Mouse (Mus musculus) thymus, adult 18-20 months (tissue): ENCODE measurements around the gene Zfp119b.

Source experiments
- DNase-seq, 2 experiments: peaks; one replicate each; pipeline ENCODE4 v3.0.0; 2022; ENCODE audit warnings: mixed read lengths in 2 of 2

Gene Zfp119b

DNA sequence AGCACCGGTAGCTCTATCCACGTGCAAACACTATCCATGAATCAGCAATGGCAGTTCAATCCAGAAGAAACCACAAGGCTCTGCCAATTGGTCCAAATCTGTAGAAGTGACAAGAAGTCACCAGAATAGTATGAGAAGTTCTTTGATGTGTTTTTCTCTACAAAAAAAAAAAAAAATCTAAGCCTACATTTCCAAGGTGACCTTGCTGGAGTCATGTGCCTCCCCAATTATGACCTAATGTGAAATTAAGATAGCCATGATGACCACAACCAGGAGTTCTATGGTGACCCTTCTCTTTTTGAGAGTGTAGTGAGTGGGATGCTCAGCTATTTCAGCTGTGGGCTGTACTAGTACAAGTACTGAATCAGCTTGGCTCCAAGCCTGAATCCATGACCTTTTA, at the start of gene Zfp119b:
Gene Zfp119b (minus strand): TSS at position 101 of the 400 bp plus-strand sequence.
- no peak for DNase-seq

DNA sequence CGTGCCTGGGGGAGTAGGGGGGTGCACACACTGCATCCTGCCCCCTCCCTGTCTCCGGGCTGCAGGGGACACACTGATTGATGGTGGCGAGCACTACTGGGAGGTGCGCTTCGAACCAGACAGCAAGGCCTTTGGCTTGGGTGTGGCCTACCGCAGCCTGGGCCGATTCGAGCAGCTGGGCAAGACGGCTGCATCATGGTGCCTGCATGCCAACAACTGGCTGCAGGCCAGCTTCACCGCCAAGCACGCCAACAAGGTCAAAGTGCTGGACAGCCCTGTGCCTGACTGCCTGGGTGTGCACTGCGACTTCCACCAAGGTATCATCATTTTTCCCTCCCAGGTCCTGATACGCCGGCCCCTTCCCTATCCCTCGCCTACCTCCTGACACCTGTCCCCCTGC, 46.7 kb upstream of the Zfp119b start:
- no peak for DNase-seq

DNA sequence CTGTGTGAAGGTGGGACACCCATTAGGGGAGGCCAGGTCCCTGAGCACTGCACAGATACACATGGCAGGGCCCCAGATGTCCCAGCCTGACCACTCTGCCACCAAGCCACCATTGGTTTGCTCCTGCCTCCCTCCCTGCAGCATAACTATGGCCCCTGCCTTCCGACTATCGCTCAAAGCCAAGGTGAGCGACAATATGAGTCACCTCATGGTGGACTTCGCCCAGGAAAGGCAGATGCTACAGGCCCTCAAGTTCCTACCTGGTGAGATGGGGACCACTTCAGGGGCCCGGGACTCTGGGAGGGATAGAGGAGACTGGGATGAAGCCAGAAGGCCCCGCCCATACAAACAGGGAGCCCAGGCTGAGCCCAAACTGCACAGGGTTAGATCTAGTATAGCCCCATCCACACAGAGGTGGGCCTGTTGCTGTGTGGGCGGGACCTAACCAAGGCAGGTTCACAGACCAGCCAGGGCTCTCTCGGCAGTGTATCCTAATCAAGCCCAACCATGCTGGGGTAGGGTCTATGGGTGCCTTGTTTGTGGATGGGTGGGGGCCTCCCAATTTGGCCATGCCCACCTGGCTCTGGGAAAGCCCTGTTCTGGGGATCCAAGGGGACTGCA, 41.1 kb upstream of the Zfp119b start:
- DNase-seq: no peak

DNA sequence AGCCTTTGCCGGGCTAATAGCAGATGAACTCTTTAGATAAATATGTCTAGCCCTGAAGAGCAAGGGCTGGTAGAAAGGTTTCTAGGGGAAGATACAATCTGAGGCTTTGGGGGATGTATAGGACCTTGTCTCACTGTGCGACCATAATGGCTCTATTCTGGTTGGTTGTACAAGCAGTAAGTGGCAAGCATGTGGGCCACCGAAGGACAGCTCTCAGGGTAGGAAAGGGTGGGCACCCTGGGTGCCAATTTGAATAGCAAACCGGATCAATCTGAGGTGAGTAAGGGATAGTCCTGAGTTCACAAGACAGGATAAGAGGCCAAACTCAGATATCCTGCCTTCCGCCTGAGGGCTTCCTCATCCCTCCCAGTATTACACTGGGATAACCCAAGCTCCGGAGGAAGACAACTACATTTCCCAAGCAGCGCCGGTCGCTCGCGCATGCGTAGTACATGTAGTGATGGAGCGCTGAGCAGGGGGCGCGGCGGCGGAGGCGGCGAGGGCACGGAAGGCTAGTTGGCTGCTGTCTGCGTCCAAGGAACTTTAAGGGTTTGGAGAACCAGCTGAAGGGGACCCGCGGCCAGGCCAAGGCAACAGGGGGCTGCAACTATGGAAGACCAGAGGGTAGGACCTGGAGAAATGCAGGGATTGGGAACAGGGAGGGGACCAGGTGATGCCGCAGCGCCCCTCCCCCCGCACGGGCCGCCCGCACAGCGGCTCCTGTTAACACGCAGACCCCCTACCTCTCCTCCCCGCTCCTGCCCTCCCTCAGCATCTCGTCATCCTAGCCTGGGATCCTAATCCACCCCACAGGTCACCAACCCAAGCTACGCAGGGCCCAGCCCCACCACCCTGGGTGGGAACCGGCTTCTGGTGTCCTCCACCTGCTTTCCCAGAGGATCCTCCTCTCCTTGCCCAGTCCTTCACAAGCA, 37.0 kb upstream of the Zfp119b start, which contains the start of gene Fsd1:
Gene Fsd1 (plus strand): TSS at position 480 of the 932 bp plus-strand sequence.
- DNase-seq: no peak

DNA sequence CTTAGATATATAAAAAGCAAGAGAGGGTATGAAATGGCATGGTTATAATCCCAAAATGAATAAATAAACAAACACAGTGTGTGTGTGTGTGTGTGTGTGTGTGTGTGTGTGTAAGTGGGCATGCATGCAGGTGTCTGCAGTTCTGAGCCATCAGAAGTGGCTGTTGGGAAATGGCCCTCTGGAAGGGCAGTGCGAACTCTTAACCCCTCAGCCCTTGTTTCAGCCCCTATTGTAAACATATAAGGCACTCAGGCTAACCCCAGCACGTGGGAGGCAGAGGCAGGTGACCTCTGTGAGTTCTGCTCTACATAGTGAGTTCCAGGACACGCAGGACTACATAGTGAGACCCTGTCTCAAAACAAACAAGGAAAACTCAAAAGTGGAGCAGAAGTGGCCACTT, 28.0 kb upstream of the Zfp119b start:
- no peak for DNase-seq

DNA sequence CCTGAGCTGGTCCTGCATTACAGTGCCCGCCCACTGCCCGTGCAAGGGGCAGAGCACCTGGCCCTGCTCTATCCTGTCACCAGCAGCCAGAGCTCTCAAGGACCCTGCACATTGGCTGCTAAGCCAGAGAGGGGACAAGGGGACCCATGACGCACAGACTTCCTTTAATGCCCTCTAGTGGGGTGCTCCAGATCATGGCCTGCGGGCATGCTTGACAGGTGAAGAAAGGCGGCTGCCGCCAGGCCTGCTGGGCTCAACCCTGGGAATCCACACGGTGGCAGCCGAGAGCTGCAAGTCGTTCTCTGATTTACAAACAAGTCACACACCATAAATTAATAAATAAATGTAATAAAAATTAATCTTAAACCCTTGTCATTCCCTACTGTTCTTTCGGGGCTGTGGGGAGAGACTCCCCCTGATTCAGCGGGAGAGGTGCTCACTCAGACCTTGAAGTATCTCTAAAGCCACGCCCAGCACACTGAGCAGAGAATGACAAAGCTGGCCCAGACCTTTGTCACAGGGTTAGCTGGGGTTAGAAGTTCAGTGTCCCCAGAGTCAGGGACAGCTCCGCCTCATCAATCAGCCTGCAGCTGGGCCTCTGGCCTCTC, 27.1 kb upstream of the Zfp119b start:
- peak; percentile 49 to 57 for DNase-seq

DNA sequence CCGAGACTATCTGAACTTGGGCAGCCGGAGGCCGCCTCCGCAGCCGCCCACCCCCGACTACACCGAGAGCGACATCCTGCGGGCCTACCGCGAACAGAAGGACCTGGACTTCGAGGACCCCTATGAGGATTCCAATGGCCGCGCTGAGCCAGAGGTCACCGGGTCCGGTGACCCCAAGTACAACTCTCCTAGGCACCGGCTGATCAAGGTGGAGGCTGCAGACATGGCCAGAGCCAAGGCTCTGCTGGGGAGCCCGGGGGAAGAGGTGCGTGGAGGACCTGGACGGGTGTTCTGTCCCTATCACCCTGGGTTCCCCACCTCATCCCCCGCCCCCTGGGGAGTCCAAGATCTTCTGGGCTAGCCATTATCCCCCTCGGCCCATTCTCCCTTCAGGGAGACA, 22.2 kb upstream of the Zfp119b start:
- no peak for DNase-seq

DNA sequence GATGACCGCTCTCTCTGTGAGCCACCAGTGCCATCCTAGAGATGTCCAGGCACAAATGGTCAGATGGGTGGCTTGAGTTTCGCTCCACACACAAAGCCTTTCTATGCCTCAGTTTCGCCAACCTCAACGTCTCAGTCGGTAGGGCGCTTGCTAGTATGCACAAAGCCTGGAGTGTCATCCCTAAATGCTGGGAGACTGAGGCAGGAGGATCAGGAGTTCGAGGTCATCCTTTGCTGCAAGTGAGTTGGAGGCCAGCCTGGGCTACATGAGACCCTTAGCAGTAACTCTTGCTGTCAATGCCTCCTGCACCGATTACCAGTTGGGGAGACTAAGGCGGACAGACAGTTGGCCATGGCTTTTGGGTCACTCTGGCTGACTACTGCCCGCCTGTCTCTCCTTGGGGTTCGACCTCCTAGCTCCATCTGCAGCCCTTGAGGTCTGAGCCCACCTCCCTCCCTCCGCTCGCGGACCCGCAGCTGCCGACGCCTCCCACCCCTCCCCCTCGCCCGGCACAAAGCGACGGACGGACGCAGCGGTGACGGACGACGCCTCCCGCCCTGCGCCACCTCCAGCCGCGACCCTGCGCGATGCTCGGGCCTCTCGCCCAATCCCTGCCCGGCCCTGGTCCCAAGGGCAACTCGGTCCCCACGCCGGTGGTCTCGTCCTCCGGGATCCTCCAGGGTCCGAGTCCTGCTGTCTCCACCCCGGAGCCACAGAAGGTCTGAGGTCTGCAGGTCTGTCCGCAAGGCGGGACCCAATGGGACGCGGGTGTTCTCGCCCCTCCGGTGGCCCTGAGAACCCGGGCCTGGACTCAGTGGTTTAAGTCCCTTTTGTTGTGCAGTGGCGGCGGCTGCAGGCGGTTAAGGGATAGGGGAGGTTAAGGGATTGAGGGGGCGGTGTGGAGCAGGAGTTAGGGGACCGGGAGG, 20.9 kb upstream of the Zfp119b start, which contains the start of gene Shd:
Gene Shd (plus strand): TSS at position 502 of the 926 bp plus-strand sequence.
- DNase-seq: no peak

DNA sequence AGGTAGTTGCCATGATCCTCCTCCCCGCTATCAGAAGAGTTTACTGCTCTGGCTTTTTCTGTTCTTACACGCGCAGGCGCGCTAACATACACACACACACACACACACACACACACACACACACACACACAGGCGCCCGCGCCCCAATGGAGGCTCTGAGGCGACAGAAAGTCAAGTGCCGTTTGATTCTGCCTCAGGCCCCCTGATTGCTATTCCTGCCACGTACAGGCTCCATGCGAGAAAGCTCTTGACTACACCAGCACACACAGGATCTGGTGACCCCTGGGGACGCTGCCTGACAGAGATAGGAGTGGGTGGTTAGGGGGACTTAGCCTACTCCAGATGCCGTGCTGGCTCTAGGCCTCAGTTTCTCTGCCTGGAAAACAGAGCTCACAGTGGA, 20.3 kb upstream of the Zfp119b start:
- DNase-seq: no peak

DNA sequence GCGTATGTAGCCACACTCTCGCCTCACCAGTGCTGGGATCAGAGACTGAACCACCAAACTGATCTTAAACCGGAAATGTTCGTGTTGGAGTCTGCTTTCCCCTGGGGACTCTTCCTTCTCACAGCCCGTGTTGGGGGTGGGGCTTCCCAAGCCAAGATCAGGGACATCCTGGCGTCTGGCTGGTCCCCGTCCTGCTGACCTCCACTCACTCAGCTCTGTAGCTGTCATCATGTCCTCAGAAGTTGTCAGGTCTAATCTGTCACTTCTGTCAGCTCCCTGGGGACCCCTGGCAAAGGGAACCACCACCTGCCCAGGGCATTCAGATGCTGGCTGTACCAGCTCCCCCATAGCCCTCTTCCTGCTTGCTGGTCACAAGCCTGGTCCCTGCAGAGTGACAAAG, 18.9 kb upstream of the Zfp119b start:
- no peak for DNase-seq

DNA sequence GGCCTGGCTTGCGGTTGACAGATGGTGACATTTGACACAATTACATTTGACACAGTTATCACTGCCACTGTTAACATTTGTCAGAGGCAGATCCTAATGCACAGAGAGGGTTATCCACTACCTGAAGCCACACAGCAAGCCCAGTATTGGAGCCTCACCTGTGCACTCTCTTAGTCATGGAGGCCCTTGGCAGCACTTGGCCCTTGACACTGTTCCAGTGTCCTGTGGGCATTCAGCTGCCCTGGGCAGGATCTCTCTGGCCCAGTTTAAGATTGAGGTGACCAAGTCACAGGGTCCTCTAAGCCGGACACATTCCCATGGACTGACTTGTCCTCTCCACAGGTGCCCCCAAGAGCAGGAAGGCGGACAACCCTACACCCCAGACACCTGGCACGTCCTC, 17.9 kb upstream of the Zfp119b start:
- no peak for DNase-seq

DNA sequence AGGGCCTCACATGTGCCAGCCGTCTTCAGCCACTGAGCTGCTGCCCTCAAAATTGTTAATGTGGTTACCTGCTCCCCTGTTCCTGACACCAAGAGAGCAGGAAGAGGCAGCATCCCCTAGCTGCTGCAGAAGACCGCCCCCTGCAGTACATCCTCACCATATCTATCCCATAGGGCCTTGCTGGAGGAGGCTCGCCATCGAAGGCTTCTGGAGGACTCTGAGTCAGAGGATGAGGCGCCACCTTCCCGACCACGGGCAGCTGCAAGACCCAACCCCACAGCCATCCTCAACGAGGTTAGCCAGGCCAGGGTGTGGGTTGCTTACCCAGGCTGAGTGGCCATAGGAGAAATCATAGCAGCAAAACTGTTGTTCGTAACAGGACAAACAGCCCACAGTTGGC, 15.7 kb upstream of the Zfp119b start:
- DNase-seq: no peak

DNA sequence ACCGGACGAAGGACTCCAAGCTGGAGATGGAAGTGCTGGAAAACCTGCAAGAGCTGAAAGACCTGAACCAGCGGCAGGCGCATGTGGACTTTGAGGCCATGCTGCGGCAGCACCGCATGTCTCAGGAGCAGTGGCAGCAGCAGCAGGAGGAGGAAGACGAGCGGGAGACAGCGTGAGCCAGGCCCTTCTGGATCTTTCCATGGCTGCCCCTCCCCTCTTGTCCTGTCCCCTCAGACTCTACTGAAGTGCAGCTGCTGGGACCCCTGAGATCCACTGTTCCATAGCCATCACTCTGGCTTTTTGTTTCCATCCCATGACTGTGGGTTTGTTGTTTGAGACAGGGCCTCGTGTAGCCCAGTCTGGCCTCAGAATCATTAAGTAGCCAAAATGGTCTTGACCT, 15.2 kb upstream of the Zfp119b start:
- DNase-seq: no peak

DNA sequence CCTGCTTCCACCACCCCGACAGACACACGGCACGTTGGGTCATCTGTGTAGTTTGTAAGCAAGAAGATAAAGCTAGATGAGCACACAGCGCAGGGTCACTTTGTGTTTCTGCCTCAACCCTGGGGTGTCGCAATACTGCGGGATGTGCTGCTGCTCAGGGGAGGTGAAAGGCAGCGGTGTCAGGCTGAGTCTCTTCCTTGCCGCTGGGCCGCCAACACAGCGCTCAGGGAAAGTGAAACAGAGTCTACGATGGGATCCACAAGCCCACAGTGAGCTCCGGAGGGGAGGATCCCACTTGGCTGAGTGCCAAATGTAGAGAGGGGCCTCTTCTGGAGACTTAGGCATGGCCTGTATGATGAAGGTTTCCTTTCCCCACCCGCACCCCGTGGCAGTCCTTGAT, 13.9 kb upstream of the Zfp119b start:
- DNase-seq: no peak

DNA sequence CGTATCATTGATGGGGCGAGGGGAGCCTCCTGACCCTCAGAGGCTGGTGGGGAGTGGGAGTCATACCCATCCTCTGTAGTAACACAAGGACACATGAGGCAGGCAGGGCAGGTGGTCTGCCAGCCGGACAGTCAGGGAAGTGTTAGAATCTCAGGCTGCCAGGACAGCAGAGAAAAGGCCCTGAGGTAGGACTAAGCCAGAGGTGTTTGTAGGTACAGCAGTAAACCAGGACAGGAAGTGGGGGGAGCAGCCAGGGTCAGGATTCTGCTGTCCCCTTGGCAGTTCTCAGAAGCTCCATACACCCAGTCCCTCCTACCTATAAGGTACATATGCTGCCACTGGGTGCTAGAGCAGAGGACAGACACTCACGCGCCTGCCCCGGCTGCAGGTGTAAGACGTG, 12.3 kb upstream of the Zfp119b start:
- DNase-seq: no peak

DNA sequence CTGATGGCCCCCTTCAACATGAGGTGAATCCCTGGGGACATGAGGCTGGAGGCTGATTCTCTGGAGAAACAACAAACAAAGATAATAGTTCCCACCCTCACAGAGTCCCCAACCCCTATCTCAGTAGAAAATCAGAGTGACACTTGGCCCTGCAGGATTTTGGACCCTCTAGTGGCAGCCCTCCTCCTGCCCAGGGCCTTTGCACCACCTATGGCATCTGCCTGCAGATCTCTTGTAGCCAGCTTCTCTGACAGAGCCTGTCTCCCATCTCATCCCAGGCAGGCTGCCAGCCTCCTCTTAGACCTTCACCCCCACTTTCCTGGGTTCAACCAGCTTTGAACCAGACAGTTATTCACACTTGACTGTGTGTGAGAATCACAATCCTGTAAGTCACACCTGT, 11.5 kb upstream of the Zfp119b start:
- no peak for DNase-seq

DNA sequence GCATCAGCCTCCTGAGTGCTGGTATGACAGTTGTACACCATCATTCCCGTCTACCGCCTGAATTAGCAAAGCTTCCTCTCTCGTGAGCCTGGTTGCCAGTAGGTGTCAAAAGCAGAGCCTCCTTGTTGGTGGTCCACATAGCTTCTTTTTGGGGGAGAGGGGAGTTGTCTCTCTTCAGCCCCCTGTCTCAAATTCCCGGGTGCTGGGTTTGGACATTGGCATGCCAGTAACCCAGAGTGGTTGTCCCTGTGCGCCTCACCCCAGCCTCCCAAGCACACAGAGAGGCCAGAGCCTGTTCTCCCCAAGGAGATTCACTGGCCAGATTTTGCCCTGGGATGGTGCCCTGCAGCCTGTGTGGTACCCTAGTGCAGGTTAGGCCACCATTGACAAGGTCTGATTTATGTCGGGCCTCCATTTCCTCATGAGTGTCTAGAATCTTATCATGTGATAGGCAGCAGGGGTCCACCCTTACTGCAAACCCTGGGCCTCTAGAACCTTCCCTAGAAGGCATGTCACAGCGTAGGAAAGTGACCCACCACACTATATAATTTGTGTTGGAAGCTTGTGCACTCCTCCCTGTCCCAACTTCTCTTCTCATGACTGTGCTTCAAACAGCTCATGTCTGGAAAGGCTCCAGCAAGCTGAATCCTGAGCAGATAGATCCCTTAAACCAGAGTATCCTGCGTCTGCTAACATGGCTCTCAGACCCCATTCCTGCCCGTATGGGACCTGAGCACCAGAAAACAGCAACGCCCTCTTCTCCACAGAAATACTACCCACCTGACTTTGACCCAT, 10.8 kb upstream of the Zfp119b start:
- DNase-seq: no peak

DNA sequence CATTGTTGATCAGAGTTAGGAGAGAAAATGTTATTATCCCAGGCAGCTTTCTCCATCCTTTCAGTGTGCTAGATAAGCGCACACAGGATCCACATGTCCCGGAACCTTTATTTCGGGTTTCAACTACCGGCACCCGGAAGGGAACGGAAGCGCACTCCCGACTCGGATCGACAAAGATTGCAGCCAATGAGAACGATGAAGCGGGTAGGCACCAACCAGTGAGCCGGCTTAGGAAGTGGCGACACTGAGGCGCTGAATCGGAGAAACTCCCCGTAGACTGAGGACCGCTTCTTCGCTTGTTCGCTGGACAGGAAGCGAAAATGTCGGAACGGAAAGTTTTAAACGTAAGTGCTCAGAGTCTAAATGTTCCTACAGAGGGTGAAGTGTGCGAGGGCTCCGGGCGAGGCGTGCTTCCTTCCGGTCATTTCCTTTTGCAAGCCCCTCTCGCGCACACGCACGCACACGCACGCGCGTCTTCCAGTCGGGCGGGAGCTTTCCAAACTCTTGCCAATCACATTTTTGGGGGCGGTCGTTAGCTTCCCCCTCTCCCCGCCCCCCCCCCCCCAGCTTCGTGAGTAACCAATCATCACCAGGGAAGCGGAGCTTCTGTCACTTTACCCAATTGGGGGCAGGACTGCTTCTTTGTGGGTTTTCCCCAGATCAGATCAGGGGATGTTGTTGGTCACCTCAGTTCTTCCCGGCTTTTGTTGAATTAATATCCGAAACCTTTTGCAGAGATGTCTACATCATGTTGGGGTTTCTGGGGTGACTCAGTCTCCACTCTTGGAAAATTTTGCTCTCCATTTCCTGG, 9.8 kb upstream of the Zfp119b start, which contains the start of gene Yju2:
Gene Yju2 (plus strand): TSS at position 182 of the 811 bp plus-strand sequence.
- peak; percentile 73 to 89 for DNase-seq

DNA sequence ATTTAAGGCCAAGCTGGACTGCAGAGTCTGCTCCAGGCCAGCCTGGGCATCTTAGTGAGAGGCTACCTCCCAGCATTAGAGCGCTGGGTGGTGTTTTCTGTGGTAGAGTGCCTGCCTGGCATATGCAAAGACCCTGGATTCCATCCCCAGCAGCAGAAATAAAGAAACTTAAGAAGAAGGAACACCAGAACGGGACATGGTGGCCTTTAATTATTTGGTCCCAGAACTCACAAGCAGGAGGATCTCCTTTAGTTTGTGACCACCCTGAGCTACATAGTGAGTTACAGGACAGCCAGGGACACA, 9.2 kb upstream of the Zfp119b start:
- DNase-seq: no peak

DNA sequence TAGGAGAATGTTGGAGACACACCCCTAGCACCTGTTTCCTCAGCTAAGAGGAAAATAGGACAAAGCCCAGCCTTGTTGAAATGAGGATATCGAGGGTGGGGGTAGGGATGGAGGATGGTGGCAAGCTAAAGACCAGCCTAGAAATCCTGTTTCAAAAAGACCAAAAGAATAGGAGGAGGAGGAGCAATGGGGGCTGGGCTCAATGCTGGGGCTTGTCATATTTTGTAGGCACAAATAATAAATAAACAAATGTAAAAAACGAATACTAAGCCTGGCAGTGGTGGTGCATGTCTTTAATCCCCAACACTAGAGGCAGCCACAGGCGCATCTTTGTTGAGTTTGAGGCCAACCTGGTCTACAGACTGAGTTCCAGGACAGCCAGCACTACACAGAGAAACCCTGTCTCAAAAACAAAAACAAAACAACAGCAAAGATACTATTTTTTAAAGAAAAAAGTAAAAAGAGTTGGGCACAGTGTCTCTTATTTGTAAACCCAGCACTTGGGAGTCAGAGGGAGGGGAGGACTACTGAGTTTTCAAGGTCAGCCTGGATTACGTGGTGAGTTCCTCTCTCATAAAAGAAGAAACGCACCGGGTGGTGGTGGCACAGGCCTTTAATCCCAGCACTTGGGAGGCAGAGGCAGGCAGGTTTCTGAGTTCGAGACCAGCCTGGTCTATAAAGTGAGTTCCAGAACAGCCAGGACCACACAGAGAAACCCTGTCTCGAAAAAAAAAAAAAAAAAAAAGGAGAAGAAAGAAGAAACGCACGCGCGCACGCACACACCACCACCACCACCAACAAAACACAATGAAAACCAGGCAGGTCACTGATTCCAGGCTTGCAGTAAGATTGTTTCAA, 8.7 kb upstream of the Zfp119b start:
- DNase-seq: no peak
